Mouse (Mus musculus): Measurements from ENCODE around the gene Auts2.
A peak's percentile ranks its signal among the peaks of the same experiment; 100 is the strongest.

Gene Auts2

GRCm38 (mm10) chr5:132170010-132170409 is 373.1 kb downstream of the Auts2 start:
- peak; percentile 75 for DNase-seq (ENCODE audit: low spot score)

- DNase-seq (ENCODE audit: low spot score) = no peak
These were observed 374.3 kb downstream of the Auts2 start for GRCm38 (mm10) chr5:132168805-132169204.

- DNase-seq (ENCODE audit: low spot score) = no peak
These were observed 374.9 kb downstream of the Auts2 start for GRCm38 (mm10) chr5:132168224-132168623.

DNA sequence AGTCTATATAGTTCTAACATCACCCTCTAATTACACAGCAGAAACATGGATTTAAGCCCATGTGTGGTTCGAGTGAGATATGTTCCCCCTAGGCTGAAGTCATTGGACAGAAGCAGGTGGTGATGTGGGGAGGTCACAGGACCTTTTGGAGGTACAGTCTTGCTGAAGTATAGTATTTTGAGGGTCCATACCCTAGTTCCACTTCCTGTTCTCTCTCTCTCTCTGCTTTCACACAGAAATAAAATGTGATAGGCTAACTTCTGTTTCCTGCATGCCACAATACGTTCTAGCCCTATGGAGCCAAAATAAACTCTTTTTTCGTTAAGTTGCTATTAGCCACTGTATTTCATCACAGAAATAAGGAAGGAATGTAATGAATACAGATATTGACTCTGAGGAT is 376.6 kb downstream of the Auts2 start:
- no peak for DNase-seq (ENCODE audit: low spot score)

GRCm38 (mm10) chr5:132163960-132164359 is 379.2 kb downstream of the Auts2 start:
- no peak for DNase-seq (ENCODE audit: low spot score)

GRCm38 (mm10) chr5:132162206-132162533 is 381.0 kb downstream of the Auts2 start:
- DNase-seq (ENCODE audit: low spot score) = no peak

- peak; percentile 47 for DNase-seq (ENCODE audit: low spot score)
These were observed 381.6 kb downstream of the Auts2 start for GRCm38 (mm10) chr5:132161338-132162205.

- DNase-seq (ENCODE audit: low spot score) = no peak
These were observed 399.0 kb downstream of the Auts2 start for GRCm38 (mm10) chr5:132144181-132144580.

DNA sequence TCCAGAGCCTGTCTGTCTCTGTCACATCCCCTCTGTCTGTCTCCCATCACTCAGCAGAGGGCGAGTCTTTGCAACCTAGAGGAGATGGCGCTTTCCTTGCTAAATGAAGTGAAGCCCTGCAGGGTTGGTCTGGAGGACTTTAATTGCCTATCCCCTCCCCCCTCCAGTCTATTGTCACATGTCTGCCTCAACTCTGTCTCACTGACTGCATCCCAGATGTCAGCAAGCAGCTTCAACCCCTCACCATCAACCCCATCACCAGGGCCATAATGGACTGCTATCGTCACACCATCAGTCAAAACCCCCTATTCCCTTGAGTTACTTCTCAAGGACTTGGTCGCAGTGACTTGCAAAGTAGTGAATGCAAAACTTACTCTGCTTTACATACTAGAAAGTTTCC is 402.3 kb downstream of the Auts2 start:
- DNase-seq (ENCODE audit: low spot score) = no peak

GRCm38 (mm10) chr5:132135941-132136663 is 407.0 kb downstream of the Auts2 start:
- DNase-seq (ENCODE audit: low spot score) = peak; percentile 25

DNA sequence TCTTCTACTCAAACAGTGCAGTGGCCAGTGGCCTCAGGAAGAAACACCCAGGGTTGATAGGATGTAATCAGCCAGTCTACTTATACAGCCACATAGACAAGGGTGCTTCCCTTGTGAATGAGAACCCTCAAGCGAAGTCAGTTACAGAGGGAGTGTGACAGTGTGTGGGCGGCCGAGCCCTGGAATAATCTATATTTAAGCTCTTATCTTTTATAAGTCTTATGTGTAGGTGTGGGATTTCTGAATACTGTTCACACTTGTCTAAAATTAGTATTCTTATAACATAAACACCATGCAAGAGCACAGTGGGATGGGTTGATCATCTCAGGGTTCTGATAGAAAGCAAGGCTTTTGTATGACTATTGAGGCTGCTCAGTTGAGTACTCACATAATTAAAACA is 411.2 kb downstream of the Auts2 start:
- DNase-seq (ENCODE audit: low spot score) = no peak

DNA sequence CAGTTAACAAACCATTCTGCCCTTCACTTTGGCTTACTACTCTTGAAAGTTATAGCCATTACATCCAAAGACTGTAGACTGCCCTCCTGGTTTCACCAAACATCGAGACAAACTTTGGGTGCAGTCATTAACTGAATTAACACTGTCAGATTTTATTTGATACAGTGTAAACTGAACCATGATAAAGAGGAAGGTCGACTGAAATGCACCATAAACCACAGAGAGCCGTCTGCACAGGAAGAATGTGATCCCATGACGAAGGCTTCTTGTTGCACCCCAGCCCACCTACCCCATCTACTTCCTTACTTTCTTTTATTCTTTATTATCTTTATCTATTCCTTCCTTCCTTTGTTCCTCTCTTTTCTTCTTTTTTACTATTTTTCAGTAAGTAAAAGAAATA is 412.6 kb downstream of the Auts2 start:
- DNase-seq (ENCODE audit: low spot score) = no peak

- DNase-seq (ENCODE audit: low spot score) = no peak
These were observed 416.5 kb downstream of the Auts2 start for GRCm38 (mm10) chr5:132126626-132127025.

- DNase-seq (ENCODE audit: low spot score) = peak; percentile 40
These were observed 427.5 kb downstream of the Auts2 start for GRCm38 (mm10) chr5:132115631-132116030.

DNA sequence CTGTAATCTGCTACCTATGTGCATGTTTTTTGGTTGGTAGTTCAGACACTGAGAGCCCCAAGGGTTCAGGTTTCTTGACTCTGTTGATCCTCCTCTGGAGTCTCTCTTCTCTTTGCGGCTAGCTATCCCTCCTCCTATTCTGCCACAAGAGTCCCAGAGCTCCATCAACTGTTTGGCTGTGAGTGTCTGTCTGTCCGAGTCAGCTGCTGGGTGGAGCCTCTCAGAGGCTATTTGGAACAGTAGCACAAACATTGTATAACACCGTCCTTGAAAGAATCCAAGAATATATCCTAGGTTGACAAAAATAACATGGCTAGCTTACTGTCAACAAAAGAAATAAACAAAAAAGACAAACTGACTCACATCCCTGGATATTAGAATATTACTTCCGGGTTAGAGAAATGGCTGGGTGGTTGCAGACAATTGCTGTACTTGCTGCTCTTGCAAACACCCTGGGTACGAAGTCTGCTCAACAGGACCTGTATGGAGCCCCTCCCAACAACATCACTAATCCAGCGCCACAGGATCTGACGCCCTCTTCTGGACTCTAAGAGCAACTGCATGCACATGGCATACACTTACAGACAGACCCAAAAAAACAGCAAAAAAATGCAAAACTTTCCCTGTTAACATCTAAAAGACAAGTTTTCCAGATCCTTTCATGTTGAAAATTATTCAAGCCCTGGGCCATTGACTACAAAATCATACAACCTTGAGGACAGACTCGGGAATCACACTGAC is 428.4 kb downstream of the Auts2 start:
- no peak for DNase-seq (ENCODE audit: low spot score)

DNA sequence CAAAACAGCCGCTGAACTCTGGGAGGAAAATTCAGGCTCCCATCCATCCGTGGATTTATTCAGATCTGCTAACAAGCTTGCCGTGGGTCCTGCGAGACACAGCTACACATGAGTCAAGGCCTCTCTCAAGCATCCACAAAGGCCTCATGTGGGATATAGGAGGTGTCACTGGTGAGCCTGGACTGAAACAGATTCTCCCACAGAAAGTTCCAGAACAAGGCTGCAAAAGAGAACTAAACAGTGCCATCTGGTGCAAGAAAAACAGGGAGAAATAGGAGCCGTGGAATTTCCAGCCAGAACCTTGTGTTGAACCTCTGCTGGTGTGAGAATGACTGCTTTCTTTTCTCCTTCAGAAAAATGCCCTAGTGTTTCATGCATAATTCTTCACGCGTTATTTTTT is 429.7 kb downstream of the Auts2 start:
- peak; percentile 65 for DNase-seq (ENCODE audit: low spot score)

GRCm38 (mm10) chr5:132112666-132113065 is 430.5 kb downstream of the Auts2 start:
- DNase-seq (ENCODE audit: low spot score) = no peak

DNA sequence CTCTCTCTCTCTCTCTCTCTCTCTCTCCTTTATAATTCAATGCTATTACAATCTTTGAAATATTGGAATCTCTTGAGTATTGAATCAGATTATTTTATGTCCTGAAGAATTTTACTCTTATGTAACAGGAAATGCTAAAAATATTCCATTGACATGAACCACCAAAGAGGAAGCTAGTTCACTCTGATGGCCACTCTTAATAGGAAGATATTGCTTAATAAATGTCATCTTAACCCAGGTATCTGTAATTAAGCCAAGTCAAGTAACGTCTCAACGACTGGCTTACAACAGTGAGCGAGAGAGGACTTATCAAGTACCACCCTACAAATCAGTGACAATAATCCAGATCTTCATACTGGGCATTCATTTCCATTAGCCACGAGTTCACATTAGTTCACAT is 440.7 kb downstream of the Auts2 start:
- no peak for DNase-seq (ENCODE audit: low spot score)

GRCm38 (mm10) chr5:132098461-132098860 is 444.7 kb downstream of the Auts2 start:
- no peak for DNase-seq (ENCODE audit: low spot score)

DNA sequence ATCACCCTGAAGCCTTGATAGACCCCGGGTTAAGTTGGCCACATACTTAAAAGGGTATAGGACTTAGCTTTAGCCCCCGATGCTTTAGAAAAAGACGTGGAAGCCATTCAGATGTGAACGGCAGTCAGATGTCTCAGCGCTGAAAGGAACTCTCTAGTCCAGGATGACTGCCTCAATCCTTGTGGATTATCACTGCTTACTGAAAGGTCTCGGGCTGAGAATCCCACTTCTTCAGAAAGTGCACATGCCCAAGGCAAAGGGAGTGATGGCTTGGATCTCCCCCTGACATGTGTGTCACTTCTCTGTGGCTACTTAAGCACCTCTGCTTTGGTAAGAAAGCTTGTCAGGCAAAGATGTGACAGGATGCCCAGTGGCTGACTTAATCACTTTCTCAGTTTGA is 450.4 kb downstream of the Auts2 start:
- no peak for DNase-seq (ENCODE audit: low spot score)

GRCm38 (mm10) chr5:132089496-132090250 is 453.5 kb downstream of the Auts2 start:
- no peak for DNase-seq (ENCODE audit: low spot score)

- DNase-seq (ENCODE audit: low spot score) = no peak
These were observed 454.6 kb downstream of the Auts2 start for GRCm38 (mm10) chr5:132088585-132088984.
